Mouse (Mus musculus): ENCODE measurements around the gene Tars2.
"Not testable (repeated sequence)": the region's sequence is repeated elsewhere in the genome, so short reads cannot be mapped to it uniquely, and the experiment has no call there.

Tars2 gene

GRCm38 (mm10) chr3:95694808-95695703 lies 65.0 kb downstream of the Tars2 start:
- no peak for DNase-seq (ENCODE audit: low read depth, low spot score)

GRCm38 (mm10) chr3:95693821-95694807 lies 65.9 kb downstream of the Tars2 start:
- DNase-seq (ENCODE audit: low read depth, low spot score) = no peak

DNA sequence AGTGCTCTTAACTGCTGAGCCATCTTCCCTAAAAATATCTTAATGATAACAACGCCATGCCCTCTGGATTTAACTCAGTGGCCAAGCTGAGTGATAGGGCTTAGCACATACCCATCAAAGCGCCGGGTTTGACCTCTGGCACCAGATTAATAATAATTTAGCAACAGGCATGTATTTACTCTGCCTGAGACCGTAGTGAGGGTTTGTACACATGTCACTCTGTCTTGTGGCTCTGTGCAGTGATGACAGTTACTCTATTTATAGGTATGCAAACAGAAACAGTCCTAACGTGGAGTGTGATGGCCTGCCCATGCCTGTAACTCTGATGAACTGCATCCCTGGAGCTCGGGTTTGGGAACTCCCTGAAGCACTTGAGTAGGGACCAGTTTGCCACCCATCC lies 67.3 kb downstream of the Tars2 start:
- DNase-seq (ENCODE audit: low read depth, low spot score) = no peak

DNA sequence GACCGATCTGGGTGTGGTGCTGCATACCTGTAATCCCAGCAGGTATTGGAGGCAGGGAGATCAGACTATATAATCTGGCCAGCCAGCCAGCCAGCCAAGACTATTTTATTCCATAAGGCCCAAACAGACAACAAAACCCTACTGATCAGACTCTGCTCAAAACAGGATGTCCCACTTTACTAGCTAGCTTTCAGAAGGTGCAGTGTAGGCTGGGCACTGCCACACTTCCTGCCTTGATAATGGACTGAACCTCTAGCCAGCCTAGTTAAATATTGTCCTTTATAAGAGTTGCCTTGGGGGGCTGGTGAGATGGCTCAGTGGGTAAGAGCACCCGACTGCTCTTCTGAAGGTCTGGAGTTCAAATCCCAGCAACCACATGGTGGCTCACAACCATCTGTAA lies 69.5 kb downstream of the Tars2 start:
- not testable (repeated sequence) for DNase-seq (ENCODE audit: low read depth, low spot score)

All from ZHBTc4 (cell line).